Mouse (Mus musculus) lung, adult 18-20 months (tissue): ENCODE results near the gene Dcdc2c.
A peak's percentile ranks its signal among the peaks of the same experiment; 100 is the strongest.

Experiments used
- DNase-seq, 2 experiments: peaks; one replicate each; pipeline ENCODE4 v3.0.0; 2022; ENCODE audit warnings: mixed read lengths in 2 of 2

Dcdc2c gene

GRCm38 (mm10) chr12:28436536-28436935, 115.7 kb downstream of the Dcdc2c start:
- DNase-seq: no peak

GRCm38 (mm10) chr12:28432729-28433067, 119.5 kb downstream of the Dcdc2c start:
- no peak for DNase-seq

- peak; percentile 12 to 26 for DNase-seq
Measured at GRCm38 (mm10) chr12:28431832-28432728, 120.1 kb downstream of the Dcdc2c start.

GRCm38 (mm10) chr12:28429856-28430255, 122.3 kb downstream of the Dcdc2c start:
- no peak for DNase-seq

- no peak for DNase-seq
Measured at GRCm38 (mm10) chr12:28416957-28417356, 135.2 kb downstream of the Dcdc2c start.

- no peak for DNase-seq
Measured at GRCm38 (mm10) chr12:28407656-28408405, 144.4 kb downstream of the Dcdc2c start.

- DNase-seq: no peak
Measured at GRCm38 (mm10) chr12:28402256-28402655, 149.9 kb downstream of the Dcdc2c start.

GRCm38 (mm10) chr12:28401372-28401771, 150.8 kb downstream of the Dcdc2c start:
- no peak for DNase-seq

- DNase-seq: no peak
Measured at GRCm38 (mm10) chr12:28392129-28392528, 160.1 kb downstream of the Dcdc2c start.
